Comparison of ENCODE assay signal across 20 mouse cellular contexts in the genomic region with DNA sequence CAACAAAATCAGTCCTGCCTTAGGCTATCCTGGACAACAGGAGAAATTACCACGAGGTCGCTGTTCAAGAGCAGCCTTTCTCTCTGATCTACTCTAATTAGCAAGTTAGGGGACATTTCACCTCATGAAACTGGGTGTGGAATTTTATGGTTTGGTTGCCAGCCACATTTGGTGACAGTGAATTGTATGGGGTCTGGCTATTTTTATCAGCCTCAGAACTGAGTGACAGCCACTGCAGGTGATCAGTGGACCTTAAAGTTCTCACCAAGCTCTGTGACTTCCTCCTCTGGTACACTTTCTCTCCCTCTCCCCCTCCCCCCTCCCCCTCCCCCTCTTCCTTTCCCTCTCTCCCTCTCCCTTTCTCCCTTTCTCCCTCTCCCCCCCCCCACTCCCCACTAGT.
"Had no signal": no experiment of that assay in that cellular context is flagged by ENCODE, and none has a peak within 500 bp of the region (broad histone marks: within the 10 kb centered on the region; RNA-seq: fewer than 3 reads in every experiment).

No protein-coding gene starts in this region.

- H3K36me3 ChIP-seq: heart, embryonic 10.5 days; heart, embryonic 12.5 days; hindbrain, embryonic 10.5 days; hindbrain, embryonic 12.5 days; limb, embryonic 13.5 days; limb, embryonic 15.5 days; liver, embryonic 13.5 days had no signal

- DNase-seq: gastrocnemius, postnatal 14 days; heart, adult 18-20 months; heart, postnatal 10 days; heart, postnatal 4 days; kidney, adult 18-20 months; kidney, postnatal 14 days; layer of hippocampus, adult 9-11 months; layer of hippocampus, postnatal 36 days; liver, embryonic 13.5 days had no signal

- H3K4me3 ChIP-seq: heart, embryonic 10.5 days; heart, embryonic 12.5 days; hindbrain, embryonic 10.5 days; hindbrain, embryonic 12.5 days; limb, embryonic 13.5 days; limb, embryonic 15.5 days; liver, embryonic 13.5 days had no signal

- H3K27me3 ChIP-seq: heart, embryonic 12.5 days; hindbrain, embryonic 12.5 days; limb, embryonic 15.5 days; liver, embryonic 13.5 days had no signal

- H3K9ac ChIP-seq: heart, embryonic 12.5 days; hindbrain, embryonic 12.5 days; hindbrain, embryonic 14.5 days; limb, embryonic 13.5 days; limb, embryonic 15.5 days; liver, embryonic 13.5 days had no signal

- H3K4me1 ChIP-seq: heart, embryonic 12.5 days had no signal

- ATAC-seq: hindbrain, embryonic 16.5 days; inflammation-experienced regulatory T-cells, adult 6 months; intestine, postnatal 0 days had no signal

- H3K9me3 ChIP-seq: heart, embryonic 10.5 days; heart, embryonic 12.5 days; hindbrain, embryonic 10.5 days; hindbrain, embryonic 12.5 days; limb, embryonic 13.5 days; limb, embryonic 15.5 days; liver, embryonic 13.5 days had no signal

- H3K27ac ChIP-seq: heart, embryonic 10.5 days; hindbrain, embryonic 10.5 days; hindbrain, embryonic 14.5 days; limb, embryonic 13.5 days; limb, embryonic 15.5 days; liver, embryonic 13.5 days had no signal

- H3K4me2 ChIP-seq: heart, embryonic 12.5 days; hindbrain, embryonic 12.5 days; hindbrain, embryonic 14.5 days; limb, embryonic 15.5 days; liver, embryonic 11.5 days; liver, embryonic 13.5 days had no signal
